Comparison of ENCODE assay signal across 8 mouse cellular contexts in genomic region chr2:20520099-20520475, GRCm38 (mm10).
DNase-seq lines count a peak whose midpoint lies in the region; ATAC-seq and TF ChIP-seq lines count a peak whose summit lies in the region.

No protein-coding gene starts in this region.

- WGBS in heart, embryonic 10.5 days: under 1% methylated on average over 12 of the region's 12 CpGs
- WGBS in heart, embryonic 15.5 days: 0% methylated on average over 12 of the region's 12 CpGs
- 0% methylated on average over 12 of the region's 12 CpGs for WGBS in lung, postnatal 0 days

- no peaks in the 10 kb centered on the region for H3K27me3 ChIP-seq in heart, embryonic 10.5 days (ENCODE audit: insufficient read depth, poor library complexity, severe bottlenecking)
- no peaks in the 10 kb centered on the region for H3K27me3 ChIP-seq in heart, embryonic 15.5 days
- H3K27me3 ChIP-seq in lung, postnatal 0 days (replicated peaks; ENCODE audit: insufficient read depth, low read length): no peaks in the 10 kb centered on the region

- no peak for DNase-seq in heart, embryonic 10.5 days (ENCODE audit: low spot score)
- no peak for DNase-seq in heart, postnatal 36 days
- DNase-seq in ZHBTc4 (ENCODE audit: low read depth, low spot score): peak; percentile 39
- peak; percentile 34 for DNase-seq in lung, postnatal 0 days (ENCODE audit: low spot score)
- DNase-seq in urinary bladder, adult 18-20 months (ENCODE audit: low spot score in 2 of 2): no peak

- H3K36me3 ChIP-seq in heart, embryonic 10.5 days: no peaks in the 10 kb centered on the region
- H3K36me3 ChIP-seq in heart, embryonic 15.5 days: no peaks in the 10 kb centered on the region
- H3K36me3 ChIP-seq in lung, postnatal 0 days (ENCODE audit: insufficient read depth, low read length): no peaks in the 10 kb centered on the region

- peak overlapping the region; percentile 62 for H3K9ac ChIP-seq in heart, embryonic 15.5 days
- peak overlapping the region; percentile 52 for H3K9ac ChIP-seq in lung, postnatal 0 days (replicated peaks; ENCODE audit: low read depth)

- peak overlapping the region; percentile 84 for H3K4me2 ChIP-seq in heart, embryonic 15.5 days
- H3K4me2 ChIP-seq in lung, postnatal 0 days (replicated peaks; ENCODE audit: low read depth, low read length): peak overlapping the region; percentile 72

- H3K4me3 ChIP-seq in heart, embryonic 10.5 days: peak overlapping the region; percentile 75
- H3K4me3 ChIP-seq in heart, embryonic 15.5 days: peak overlapping the region; percentile 64
- peak overlapping the region; percentile 55 for H3K4me3 ChIP-seq in lung, postnatal 0 days (ENCODE audit: low read depth, low read length)

- no peaks in the 10 kb centered on the region for H3K9me3 ChIP-seq in heart, embryonic 10.5 days
- no peaks in the 10 kb centered on the region for H3K9me3 ChIP-seq in heart, embryonic 15.5 days (replicated peaks)
- no peaks in the 10 kb centered on the region for H3K9me3 ChIP-seq in lung, postnatal 0 days (ENCODE audit: low read length)

- no peak for ATAC-seq in heart, embryonic 15.5 days (replicated peaks; ENCODE audit: insufficient number of reproducible peaks, insufficient read depth, low FRiP score, low read depth)
- ATAC-seq in lung, postnatal 0 days: no peak; the same call in 1 of the 2 replicates
- no peak for ATAC-seq in megakaryocyte progenitor cell, adult 5-6 weeks (replicated peaks; ENCODE audit: poor library complexity)
- ATAC-seq in monocyte, adult 5-6 weeks (replicated peaks; ENCODE audit: insufficient number of reproducible peaks, low FRiP score, low TSS enrichment, poor library complexity, severe bottlenecking): no peak

- peak overlapping the region; percentile 91 for H3K27ac ChIP-seq in heart, embryonic 10.5 days
- H3K27ac ChIP-seq in heart, embryonic 15.5 days: peak overlapping the region; percentile 74
- peak overlapping the region; percentile 89 for H3K27ac ChIP-seq in lung, postnatal 0 days (ENCODE audit: low read length)

- peaks cover 21% of the 10 kb centered on the region for H3K4me1 ChIP-seq in heart, embryonic 10.5 days
- H3K4me1 ChIP-seq in heart, embryonic 15.5 days (replicated peaks): peaks cover 17% of the 10 kb centered on the region
- H3K4me1 ChIP-seq in lung, postnatal 0 days (ENCODE audit: insufficient read depth, low read depth, low read length): 0 out of 2 replicates have a peak, but pooled peaks cover 4% of the 10 kb centered on the region

- intact Hi-C loops in heart, postnatal 36 days (cut with DNase I): loop anchor here (2.0 kb wide), 2 partner anchors 97 to 153 kb away; no protein-coding TSS in a partner anchor

- TF ChIP-seq CTCF in lung, postnatal 0 days (IDR thresholded peaks at IDR 0.05): no peak

- TF ChIP-seq EP300 in lung, postnatal 0 days (IDR thresholded peaks at IDR 0.05): no peak

Comparison
In these comparisons a context has a peak if more than half of its experiments do, and no peak if none do; other contexts are left out.
1. DNase-seq: peak in ZHBTc4 (single experiment) and lung, postnatal 0 days (single experiment); none in heart, embryonic 10.5 days (single experiment), heart, postnatal 36 days (0 of 2) and urinary bladder, adult 18-20 months (0 of 2).
2. Peak in every context shown above with its lines, with median percentiles within 50 percentile points of each other: H3K27ac ChIP-seq and H3K4me3 ChIP-seq.